Mouse (Mus musculus) G1E-ER4 (cell line): Measurements from ENCODE around the gene Ptprb. TPM values are rescaled to one million over a fixed set of nuclear protein-coding genes. Genes with fewer than 3 reads are reported as not detected.

Experiments used
- GATA1 ChIP-seq: IDR thresholded peaks from one replicate; pipeline ENCODE4 v1.8.0; 2012; ENCODE audit warnings: low read length, inconsistent platforms
- polyA plus RNA-seq: library from polyadenylated mRNA; stranded (reverse); fragments of >175 nt; gene quantifications from 2 replicates; pipeline ENCODE4 v1.2.3, GENCODE M21; 2012

The Ptprb gene
- polyA plus RNA-seq, 1 experiment, result not detected

DNA sequence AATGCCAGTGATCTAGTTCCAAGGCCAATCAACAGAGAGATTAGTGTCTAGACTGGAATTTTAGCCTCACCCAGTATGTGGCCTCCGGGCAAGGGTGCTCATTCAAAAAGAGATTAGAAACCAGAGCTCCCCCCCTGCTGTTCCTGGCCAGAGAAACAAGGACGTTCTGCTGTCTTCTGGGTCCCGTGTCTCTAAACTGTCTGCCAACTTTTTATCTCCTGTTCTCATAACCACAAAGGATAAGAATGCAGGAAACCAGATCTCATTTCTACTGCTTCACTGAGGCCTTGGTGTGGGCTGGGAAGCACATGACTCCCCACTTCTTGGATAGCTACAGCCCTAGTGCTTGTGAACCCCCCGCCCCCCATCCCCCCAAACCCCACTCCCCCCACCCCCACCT lies 119.3 kb downstream of the Ptprb start:
- TF ChIP-seq GATA1, result no peak

DNA sequence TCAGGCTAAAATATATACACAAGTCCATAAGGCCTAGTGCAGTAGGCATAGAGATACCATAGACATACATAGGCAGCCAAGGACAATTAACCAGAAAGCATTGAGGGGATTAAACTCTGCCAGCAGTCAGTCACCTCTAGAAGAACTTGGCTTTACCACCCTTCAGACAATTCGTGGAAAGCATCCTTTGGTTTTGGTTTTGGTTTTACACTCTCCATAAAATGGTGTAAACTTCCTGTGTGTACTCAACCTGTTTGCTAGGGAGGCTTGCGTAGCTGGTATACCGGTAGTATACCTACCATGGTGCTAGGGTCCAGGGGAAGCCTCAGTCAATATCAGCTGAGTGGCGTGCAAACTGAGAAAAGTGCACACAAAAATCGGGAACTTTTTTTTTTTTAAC lies 121.0 kb downstream of the Ptprb start:
- no peak for TF ChIP-seq GATA1

DNA sequence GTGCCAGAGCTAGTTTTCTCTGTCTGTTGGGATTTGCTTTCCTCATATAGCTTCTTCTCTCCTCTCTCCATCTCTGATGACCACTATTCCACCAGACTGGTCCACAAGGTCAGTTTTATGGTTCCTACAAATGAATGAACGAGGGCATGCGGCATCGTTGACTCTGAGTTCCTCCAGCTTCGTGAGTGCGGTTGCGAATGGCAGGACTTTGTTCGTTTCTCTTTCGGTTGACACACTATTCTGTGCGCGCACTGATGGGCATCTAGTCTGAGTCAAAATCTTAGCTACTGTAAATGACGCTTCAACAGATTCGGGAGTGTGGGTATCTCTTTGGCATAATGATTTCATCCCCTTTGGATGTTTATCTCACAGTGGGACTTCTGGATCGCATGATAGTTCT lies 121.6 kb downstream of the Ptprb start:
- no peak for TF ChIP-seq GATA1

DNA sequence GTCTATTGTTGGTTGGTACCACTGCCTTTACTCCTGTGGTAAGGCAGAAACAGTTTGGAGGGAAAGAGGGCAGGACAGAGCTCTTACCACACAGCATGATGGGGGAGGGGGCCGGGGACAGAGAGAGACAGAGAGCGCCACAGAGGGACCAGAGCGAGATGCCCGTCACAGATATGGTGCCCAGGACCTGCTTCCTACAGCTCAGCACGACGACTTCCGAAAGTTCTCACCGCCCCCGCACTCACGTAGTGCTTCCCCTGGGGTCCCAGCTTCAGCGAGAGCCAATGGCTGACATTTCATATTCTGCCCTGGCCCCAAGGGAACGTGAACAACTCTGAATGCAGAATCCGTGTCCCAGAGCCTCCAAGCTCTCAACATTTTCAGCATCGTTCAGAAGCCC lies 122.2 kb downstream of the Ptprb start:
- TF ChIP-seq GATA1, result no peak

- TF ChIP-seq GATA1, result no peak
Measured at GRCm38 (mm10) chr10:116397973-116398372, 122.7 kb downstream of the Ptprb start.

- TF ChIP-seq GATA1, result no peak
Measured at GRCm38 (mm10) chr10:116402742-116403425, 127.6 kb downstream of the Ptprb start.

DNA sequence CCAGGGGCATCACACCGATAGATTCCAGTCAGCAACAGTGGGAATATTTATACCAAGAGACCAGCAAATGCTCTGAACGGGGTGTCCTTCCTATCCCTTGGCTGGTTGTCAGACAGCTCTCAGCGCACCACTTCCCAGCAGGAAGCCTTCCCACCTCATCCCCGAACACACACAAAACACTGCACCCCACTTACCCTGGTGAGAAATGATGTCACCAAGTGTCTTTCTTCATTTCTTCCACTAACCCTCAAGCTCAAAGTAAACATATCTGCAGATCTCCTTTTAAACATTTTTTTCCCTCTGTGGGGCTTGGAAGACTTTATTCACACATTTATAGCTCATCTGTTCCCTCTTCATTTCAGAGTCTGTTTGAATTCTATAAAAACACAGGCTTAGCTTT lies 128.4 kb downstream of the Ptprb start:
- no peak for TF ChIP-seq GATA1

DNA sequence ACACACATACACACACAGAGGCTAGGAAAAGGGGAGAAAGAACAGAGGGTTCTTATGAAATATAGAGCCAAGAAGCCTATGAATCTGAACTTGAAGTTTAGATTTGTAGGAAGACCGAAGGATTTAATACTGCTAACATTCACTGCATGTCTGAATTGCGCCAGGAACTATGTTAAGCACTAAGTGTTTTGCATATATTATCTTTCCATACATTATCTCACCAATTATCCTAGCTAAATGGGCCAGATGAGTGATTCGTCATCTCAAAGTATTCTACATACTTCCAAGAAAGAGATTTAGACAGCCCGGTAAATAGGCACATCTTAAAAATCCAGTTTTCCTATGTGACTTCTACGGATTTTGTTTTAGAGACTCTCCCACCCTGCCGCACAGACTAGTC lies 129.7 kb downstream of the Ptprb start:
- TF ChIP-seq GATA1, result no peak

DNA sequence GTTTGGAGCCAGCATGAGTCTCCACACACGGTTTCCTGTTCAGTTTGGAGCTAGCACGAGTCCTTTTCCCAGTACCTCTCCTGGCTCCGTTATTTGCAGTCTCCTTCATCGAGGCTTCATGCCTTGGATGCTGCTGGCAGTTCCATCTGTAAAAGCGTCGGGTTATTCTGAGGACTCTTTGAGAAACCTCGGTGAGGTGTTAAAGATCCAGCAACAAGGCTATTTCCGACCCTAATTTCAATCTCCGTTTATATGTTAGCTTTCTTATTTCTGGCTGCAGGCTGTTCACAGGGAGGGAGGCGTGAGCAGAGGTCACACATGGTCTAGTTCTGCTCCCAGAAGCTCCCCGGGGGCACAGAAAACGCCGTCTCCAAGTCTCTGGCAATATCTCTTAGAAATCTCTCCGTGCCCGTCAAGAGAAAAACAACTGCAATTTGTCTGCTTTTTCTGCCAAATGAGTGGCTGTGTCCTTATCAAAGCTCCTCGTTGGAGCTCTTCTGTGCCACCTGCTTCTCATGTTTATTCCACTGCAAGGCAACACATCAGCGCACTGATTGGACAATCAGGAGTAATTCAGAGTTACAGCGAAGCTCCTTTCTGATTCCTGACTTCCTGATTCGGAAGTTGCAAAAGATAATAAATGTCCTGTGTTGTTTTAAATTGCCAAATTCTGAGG lies 132.5 kb downstream of the Ptprb start:
- no peak for TF ChIP-seq GATA1

DNA sequence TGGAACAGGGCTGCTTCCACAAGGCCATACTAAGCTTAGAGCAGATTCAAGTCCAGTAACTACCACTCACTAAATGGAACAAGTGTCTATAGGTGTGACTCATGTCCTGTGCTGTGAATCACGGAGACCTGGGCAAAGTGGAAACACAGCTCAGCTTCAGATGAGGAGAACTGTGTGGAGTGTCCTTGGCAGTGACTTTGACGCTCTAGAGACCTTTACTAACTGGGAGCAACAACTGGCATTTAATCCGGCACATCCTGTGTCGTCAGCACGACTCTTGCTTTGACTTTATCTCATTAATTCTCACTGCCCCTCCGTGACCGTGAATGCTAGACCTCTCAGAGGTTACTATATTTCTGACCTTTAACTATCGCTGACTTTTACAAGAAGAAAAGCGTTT lies 135.5 kb downstream of the Ptprb start:
- no peak for TF ChIP-seq GATA1

GRCm38 (mm10) chr10:116416142-116416541 lies 140.8 kb downstream of the Ptprb start:
- TF ChIP-seq GATA1, result no peak

GRCm38 (mm10) chr10:116416726-116417125 lies 141.4 kb downstream of the Ptprb start:
- no peak for TF ChIP-seq GATA1

DNA sequence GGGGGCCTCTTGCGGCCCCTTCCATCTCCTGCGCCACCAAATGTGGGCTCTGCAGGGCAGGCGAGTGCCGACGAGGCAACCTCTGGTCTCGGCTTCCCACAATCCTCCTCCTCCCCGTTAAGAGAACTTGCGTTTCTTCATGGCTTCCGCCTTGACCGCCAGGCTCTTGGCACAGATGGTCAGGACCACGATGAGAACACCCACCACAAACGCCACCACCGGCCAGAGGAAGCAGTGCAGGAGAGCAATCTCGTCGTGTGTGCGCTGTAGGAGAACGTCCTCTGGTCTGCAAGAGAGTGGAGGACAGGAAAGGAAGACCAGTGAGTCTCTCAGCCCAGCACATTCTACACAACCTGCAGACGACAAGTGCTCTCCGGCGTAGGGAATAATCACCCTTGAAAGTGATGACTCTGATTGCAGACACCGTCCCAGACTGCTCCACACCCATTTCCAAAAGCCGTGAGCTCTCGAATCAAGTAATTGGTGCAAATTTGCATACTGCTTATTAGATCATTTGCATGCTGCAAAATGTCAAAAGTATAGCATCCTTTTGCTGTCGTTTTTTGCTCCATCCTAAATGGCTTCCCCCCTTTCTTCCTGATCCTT lies 142.9 kb downstream of the Ptprb start:
- TF ChIP-seq GATA1, result no peak

GRCm38 (mm10) chr10:116420976-116421375 lies 145.7 kb downstream of the Ptprb start:
- no peak for TF ChIP-seq GATA1

DNA sequence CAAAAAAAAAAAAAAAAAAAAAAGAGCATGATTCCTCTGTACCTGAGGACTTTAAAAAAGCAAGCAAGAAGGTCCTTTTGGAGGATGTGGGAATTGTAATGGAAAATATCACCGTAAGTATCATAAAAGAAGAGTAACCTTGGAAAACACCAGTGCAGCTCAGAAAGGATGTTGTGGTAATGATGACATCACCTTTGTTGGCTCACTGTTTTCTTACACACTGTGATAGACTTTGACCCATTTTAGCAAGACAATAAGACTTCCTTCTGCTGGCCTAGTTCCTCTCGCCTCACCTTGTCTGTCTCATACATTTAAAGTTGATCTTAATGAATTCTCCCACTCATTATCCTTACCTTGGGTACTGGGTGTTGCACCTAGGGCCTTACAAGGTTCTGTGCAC lies 147.2 kb downstream of the Ptprb start:
- no peak for TF ChIP-seq GATA1

DNA sequence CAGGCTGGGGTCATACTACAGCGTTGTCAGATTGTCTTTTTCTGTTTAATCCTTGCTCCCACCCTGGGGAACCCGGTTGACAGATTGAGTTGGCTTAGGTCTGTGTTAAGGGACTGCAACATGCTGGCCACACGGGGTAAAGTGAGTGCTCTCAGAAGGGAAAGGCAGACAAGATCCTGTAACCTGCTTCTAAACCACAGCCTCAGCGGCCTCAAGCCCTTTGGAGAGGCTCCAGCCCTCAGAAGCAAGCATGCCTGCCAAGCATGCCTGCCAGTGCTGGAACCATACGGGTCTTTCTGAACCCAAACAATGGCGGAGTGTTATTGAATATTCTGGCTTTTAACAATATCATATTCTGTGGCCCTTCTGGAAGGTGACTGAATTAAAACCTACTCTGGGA lies 149.6 kb downstream of the Ptprb start:
- no peak for TF ChIP-seq GATA1

GRCm38 (mm10) chr10:116426176-116426575 lies 150.9 kb downstream of the Ptprb start:
- no peak for TF ChIP-seq GATA1
